Mouse (Mus musculus) spleen, adult 2 months (tissue): ENCODE results near the gene Prkca.

Experiments used
- CTCF ChIP-seq: fragments of 200-500 bp; IDR thresholded peaks from 2 replicates; pipeline ENCODE4 v1.5.1; 2011; ENCODE audit warnings: mild to moderate bottlenecking, inconsistent platforms; ENCODE audit not compliant: insufficient read depth, insufficient read length, insufficient replicate concordance; ENCODE audit errors: extremely low read depth
- POLR2A ChIP-seq: fragments of 200-500 bp; IDR thresholded peaks from 2 replicates; pipeline ENCODE4 v1.6.1; 2011; ENCODE audit warnings: low read depth, low read length, inconsistent platforms

GRCm38 (mm10) chr11:108061571-108062479, 281.9 kb downstream of the Prkca start:
- TF ChIP-seq CTCF (no peak), POLR2A (no peak)
